Mouse (Mus musculus): Measurements from ENCODE around the gene Armc6. TPM values are rescaled to one million over a fixed set of nuclear protein-coding genes. Genes with fewer than 3 reads are reported as not detected.
A peak's percentile ranks its signal among the peaks of the same experiment; 100 is the strongest.

Gene Armc6
- polyA plus RNA-seq, 1 experiment: 15.1 TPM

GRCm38 (mm10) chr8:70208130-70208529 is 26.1 kb downstream of the Armc6 start:
- Histone ChIP-seq H3K4me1 (ENCODE audit: control insufficient read depth, insufficient read depth, low read length) (peaks cover 6% of the 10 kb centered on the region; the same call in 1 of the 2 replicates), H3K4me3 (replicated peaks; ENCODE audit: extremely low read depth, low read depth, low read length) (no peak overlapping the region)
- 54% methylated on average over 1 of the region's 1 CpGs for WGBS
- TF ChIP-seq POLR2A (IDR thresholded peaks at IDR 0.05; ENCODE audit: borderline replicate concordance, extremely low read depth, low read depth, low read length) (no peak), CTCF (IDR thresholded peaks at IDR 0.05; ENCODE audit: insufficient read depth, low read length) (no peak)
- no peak for DNase-seq

DNA sequence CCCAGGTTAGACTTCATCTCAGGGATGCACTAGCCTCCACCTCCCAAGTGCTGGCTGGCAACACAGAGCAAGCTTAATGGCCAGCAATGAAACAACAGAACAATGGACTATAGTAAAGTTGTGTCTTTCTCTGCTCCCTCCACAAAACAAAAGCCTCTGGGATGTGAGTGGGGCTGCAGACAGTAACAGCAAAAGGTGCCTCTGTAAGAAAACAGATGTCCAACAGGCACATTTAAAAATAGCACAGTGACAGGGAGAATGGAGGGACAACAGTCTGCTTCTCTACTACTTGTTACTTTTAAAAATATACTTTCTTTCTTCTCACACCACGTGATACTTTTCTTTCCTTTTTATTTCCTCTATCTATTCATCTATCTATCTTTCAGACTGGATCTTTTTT is 29.5 kb downstream of the Armc6 start:
- Histone ChIP-seq H3K4me1 (ENCODE audit: control insufficient read depth, insufficient read depth, low read length) (peaks cover 5% of the 10 kb centered on the region; the same call in 1 of the 2 replicates), H3K4me3 (replicated peaks; ENCODE audit: extremely low read depth, low read depth, low read length) (no peak overlapping the region)
- WGBS: 35% methylated on average over 1 of the region's 1 CpGs
- DNase-seq: no peak
- no peak for TF ChIP-seq POLR2A (IDR thresholded peaks at IDR 0.05; ENCODE audit: borderline replicate concordance, extremely low read depth, low read depth, low read length)
- TF ChIP-seq CTCF (IDR thresholded peaks at IDR 0.05; ENCODE audit: insufficient read depth, low read length): no peak

DNA sequence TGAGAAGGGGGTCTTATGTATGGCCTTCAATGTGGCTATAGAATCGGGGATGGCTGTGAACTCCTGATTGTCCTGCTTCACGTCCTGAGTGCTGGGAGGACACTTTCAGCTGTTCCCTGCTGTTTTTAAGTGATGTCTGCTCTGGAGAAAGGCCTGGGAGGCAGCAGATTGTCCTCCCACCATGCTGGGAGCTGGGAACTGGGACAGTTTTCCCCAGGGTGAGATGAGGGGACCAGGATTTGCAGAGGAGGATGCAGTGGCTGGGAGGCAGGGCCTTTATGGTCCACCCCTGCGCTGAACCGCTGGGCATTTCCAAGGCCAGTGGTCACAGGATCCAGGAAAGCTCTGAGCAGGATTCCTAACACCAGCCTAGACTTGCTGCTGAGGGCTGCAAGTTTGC is 31.2 kb downstream of the Armc6 start:
- Histone ChIP-seq H3K4me3 (replicated peaks; ENCODE audit: extremely low read depth, low read depth, low read length) (no peak overlapping the region), H3K4me1 (ENCODE audit: control insufficient read depth, insufficient read depth, low read length) (peaks cover 5% of the 10 kb centered on the region; the same call in 1 of the 2 replicates)
- 83% methylated on average over 4 of the region's 4 CpGs for WGBS
- TF ChIP-seq CTCF (IDR thresholded peaks at IDR 0.05; ENCODE audit: insufficient read depth, low read length) (no peak), POLR2A (IDR thresholded peaks at IDR 0.05; ENCODE audit: borderline replicate concordance, extremely low read depth, low read depth, low read length) (no peak)
- DNase-seq: no peak

DNA sequence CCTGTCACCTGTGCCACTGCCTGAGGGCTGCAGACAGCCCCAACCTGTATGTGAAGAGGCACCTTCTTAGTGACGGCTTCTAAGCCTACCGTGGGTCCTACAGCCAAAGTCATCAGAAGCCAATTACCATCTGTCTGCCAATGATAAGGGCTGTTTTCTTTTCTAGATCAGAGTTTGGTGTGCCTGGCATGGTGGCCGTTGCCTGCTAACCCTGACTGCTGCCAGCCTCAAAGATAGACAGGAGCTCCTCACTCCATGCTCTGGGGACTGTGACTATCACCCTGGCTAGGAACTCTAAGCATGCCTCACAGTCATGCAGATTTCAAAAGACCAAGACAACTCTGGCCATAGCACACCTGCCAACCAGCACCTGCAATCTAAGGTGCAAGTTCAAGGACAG is 32.8 kb downstream of the Armc6 start:
- no peak for DNase-seq
- WGBS: 68% methylated on average over 3 of the region's 3 CpGs
- Histone ChIP-seq H3K4me3 (replicated peaks; ENCODE audit: extremely low read depth, low read depth, low read length) (no peak overlapping the region), H3K4me1 (ENCODE audit: control insufficient read depth, insufficient read depth, low read length) (peaks cover 5% of the 10 kb centered on the region; the same call in 1 of the 2 replicates)
- TF ChIP-seq POLR2A (IDR thresholded peaks at IDR 0.05; ENCODE audit: borderline replicate concordance, extremely low read depth, low read depth, low read length) (no peak), CTCF (IDR thresholded peaks at IDR 0.05; ENCODE audit: insufficient read depth, low read length) (no peak)

DNA sequence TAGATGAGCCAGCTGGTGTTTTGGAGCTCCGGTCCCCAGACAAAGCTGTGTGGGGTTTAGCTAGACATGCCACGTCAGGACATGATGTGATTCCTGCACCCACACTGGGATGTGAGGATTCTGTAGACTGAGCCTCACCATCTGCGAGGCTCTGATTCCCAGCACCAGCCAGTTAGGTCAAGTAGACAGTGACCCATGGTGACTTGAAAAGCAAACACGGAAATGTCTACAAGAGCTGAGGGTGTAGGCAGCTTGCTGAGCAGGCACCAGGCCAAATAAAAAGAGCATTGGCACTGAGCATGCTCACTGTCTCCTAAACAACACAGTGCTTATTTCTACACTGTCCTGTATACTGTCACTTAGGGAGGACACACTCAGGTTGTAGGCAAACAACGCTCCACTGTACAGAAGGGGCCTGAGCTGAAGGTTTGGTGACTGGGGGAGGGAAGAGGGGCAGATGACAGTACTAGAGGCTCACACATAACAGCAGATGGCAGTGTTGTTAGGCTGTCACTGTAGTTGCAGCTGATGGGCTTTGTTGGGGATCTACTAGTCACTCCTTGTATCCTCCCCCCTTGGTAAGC is 34.1 kb downstream of the Armc6 start:
- TF ChIP-seq CTCF (IDR thresholded peaks at IDR 0.05; ENCODE audit: insufficient read depth, low read length) (peak; percentile 45), POLR2A (IDR thresholded peaks at IDR 0.05; ENCODE audit: borderline replicate concordance, extremely low read depth, low read depth, low read length) (no peak)
- peak; percentile 49 for DNase-seq
- Histone ChIP-seq H3K4me1 (ENCODE audit: control insufficient read depth, insufficient read depth, low read length) (peaks cover 5% of the 10 kb centered on the region; the same call in 1 of the 2 replicates), H3K4me3 (replicated peaks; ENCODE audit: extremely low read depth, low read depth, low read length) (no peak overlapping the region)
- 34% methylated on average over 5 of the region's 5 CpGs for WGBS

- WGBS: 65% methylated on average over 7 of the region's 7 CpGs
- Histone ChIP-seq H3K4me1 (ENCODE audit: control insufficient read depth, insufficient read depth, low read length) (peaks cover 5% of the 10 kb centered on the region; the same call in 1 of the 2 replicates), H3K4me3 (replicated peaks; ENCODE audit: extremely low read depth, low read depth, low read length) (no peak overlapping the region)
- no peak for DNase-seq
- TF ChIP-seq CTCF (IDR thresholded peaks at IDR 0.05; ENCODE audit: insufficient read depth, low read length) (no peak), POLR2A (IDR thresholded peaks at IDR 0.05; ENCODE audit: borderline replicate concordance, extremely low read depth, low read depth, low read length) (no peak)
Observed at GRCm38 (mm10) chr8:70197603-70198002, 36.7 kb downstream of the Armc6 start.

DNA sequence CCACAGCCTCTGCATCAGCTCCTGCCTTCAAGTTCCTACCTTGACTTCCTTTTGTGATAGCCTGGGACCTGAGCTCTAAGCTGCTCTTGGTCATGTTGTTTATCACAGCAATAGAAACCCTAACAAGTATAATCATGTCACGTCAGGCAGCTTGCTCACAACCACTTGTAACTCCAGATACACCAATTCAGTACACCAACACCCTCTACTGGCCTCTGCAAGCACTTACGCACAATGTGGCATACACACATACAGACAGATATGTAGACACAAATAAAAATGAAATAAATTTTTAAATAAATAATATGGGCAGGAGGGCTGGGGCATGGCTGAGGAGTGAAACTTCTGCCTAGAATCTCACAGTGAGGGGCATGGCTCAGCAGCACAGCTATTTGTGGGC is 38.5 kb downstream of the Armc6 start:
- WGBS: 83% methylated on average over 2 of the region's 2 CpGs
- no peak for TF ChIP-seq POLR2A (IDR thresholded peaks at IDR 0.05; ENCODE audit: borderline replicate concordance, extremely low read depth, low read depth, low read length)
- TF ChIP-seq CTCF (IDR thresholded peaks at IDR 0.05; ENCODE audit: insufficient read depth, low read length): no peak
- H3K4me3 ChIP-seq (replicated peaks; ENCODE audit: extremely low read depth, low read depth, low read length): no peak overlapping the region
- no peak for DNase-seq
- H3K4me1 ChIP-seq (ENCODE audit: control insufficient read depth, insufficient read depth, low read length): peaks cover 5% of the 10 kb centered on the region; the same call in 1 of the 2 replicates

DNA sequence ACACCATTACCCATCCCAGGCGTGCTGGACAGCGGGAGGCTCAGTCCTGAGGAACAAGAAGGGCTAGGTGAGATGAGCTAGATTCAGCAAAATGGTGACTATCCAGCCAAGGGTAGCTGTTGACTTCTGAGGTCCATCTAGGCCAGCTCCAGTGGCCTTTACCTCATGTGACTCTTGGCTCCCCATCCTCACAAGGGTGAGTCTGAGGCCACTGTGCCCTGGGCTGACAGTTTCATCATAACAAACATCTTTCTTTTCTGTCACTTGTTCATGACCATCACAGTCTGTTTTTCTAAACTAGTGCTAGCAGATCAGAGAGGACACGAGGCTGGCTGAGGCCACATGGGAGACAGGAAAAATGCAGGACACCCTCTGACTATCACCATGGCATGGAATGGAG is 40.1 kb downstream of the Armc6 start:
- no peak overlapping the region for H3K4me3 ChIP-seq (replicated peaks; ENCODE audit: extremely low read depth, low read depth, low read length)
- no peaks in the 10 kb centered on the region for H3K4me1 ChIP-seq (ENCODE audit: control insufficient read depth, insufficient read depth, low read length)
- TF ChIP-seq POLR2A (IDR thresholded peaks at IDR 0.05; ENCODE audit: borderline replicate concordance, extremely low read depth, low read depth, low read length): no peak
- no peak for TF ChIP-seq CTCF (IDR thresholded peaks at IDR 0.05; ENCODE audit: insufficient read depth, low read length)
- WGBS: 69% methylated on average over 3 of the region's 3 CpGs
- no peak for DNase-seq

DNA sequence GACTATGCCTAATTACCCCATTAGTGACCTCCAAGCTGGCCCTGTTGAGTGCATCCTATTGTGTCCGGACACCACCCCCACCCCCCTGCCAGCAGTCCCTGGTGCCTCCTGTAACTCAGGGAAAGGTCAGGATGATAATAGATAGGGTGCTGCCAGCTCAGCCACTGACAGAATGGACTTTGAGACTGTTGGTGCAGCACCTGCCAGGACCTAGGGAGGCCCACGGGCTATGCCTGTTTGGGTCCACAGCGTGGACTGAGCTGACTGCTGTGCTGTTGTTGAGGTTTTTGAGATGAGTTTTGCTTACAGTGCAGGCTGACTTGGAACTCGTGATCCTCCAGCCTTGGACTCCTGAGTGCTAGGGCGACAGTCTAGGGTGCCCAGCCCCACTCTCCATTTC is 41.0 kb downstream of the Armc6 start:
- no peak for TF ChIP-seq POLR2A (IDR thresholded peaks at IDR 0.05; ENCODE audit: borderline replicate concordance, extremely low read depth, low read depth, low read length)
- no peak for TF ChIP-seq CTCF (IDR thresholded peaks at IDR 0.05; ENCODE audit: insufficient read depth, low read length)
- 78% methylated on average over 5 of the region's 5 CpGs for WGBS
- Histone ChIP-seq H3K4me3 (replicated peaks; ENCODE audit: extremely low read depth, low read depth, low read length) (no peak overlapping the region), H3K4me1 (ENCODE audit: control insufficient read depth, insufficient read depth, low read length) (no peaks in the 10 kb centered on the region)
- no peak for DNase-seq

GRCm38 (mm10) chr8:70188707-70189106 is 45.6 kb downstream of the Armc6 start:
- WGBS: 73% methylated on average over 7 of the region's 7 CpGs
- TF ChIP-seq POLR2A (IDR thresholded peaks at IDR 0.05; ENCODE audit: borderline replicate concordance, extremely low read depth, low read depth, low read length): no peak
- no peak for TF ChIP-seq CTCF (IDR thresholded peaks at IDR 0.05; ENCODE audit: insufficient read depth, low read length)
- no peak overlapping the region for H3K4me3 ChIP-seq (replicated peaks; ENCODE audit: extremely low read depth, low read depth, low read length)
- H3K4me1 ChIP-seq (ENCODE audit: control insufficient read depth, insufficient read depth, low read length): no peaks in the 10 kb centered on the region
- no peak for DNase-seq
